Mouse (Mus musculus): ENCODE data around the gene Eftud2. TPM values are rescaled to one million over a fixed set of nuclear protein-coding genes. Genes with fewer than 3 reads are reported as not detected.

Gene Eftud2
- polyA plus RNA-seq, 2 experiments = 95.0 to 137 TPM

DNA sequence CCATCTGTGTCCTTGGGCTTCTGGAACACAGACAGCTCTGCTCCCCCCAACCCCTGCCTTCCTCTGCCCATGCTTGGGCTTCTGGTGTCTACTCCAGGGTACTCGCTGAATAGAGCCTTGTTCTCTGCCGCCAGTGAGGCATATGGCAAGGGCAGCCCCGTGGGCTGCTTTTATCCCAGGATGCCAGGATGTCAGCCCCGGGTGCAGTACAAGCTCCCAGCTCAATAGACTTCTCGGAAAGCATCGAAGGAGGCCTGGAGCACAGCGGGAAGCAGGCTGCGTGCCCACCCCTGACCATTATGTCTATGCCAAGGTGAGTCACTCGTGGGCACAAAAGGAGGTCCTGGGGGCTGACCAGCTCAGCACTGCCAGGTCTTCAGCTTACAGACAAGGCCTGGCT lies 17.6 kb upstream of the Eftud2 start:
- 84% methylated on average over 9 of the region's 9 CpGs for WGBS

DNA sequence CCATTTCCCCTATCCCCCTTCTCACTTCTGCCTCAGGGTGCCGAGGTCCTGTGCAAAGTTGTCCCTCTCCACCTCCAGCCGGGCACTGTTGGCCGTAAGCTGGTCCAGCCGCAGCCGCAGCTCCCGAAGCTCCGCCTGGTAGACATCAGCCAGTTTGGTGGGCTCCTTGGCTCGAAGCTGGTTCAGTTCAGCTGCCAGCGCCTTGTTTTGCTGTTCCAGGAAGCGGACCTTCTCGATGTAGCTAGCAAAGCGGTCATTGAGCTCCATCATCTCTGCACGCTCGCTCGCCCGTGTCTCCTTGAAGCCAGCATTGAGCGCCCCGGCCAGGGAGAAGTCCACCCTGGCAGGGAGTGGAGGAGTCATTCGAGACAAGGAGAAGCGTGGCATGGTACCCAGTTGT lies 15.9 kb upstream of the Eftud2 start:
- Histone ChIP-seq H3K36me3 (ENCODE audit: control insufficient read depth, insufficient read depth, low read length) (no peaks in the 10 kb centered on the region), H3K4me1 (ENCODE audit: control insufficient read depth, insufficient read depth, low read length) (no peaks in the 10 kb centered on the region), H3K4me3 (replicated peaks; ENCODE audit: low read length) (no peak overlapping the region), H3K9me3 (ENCODE audit: control insufficient read depth, low read length) (no peaks in the 10 kb centered on the region), H3K4me2 (replicated peaks; ENCODE audit: low read depth, low read length, severe bottlenecking) (no peak overlapping the region), H3K27me3 (ENCODE audit: control insufficient read depth, insufficient read depth, low read length) (peaks cover 4% of the 10 kb centered on the region; the same call in 1 of the 2 replicates), H3K27ac (replicated peaks; ENCODE audit: low read depth, low read length) (no peak overlapping the region), H3K9ac (ENCODE audit: low read depth, low read length, severe bottlenecking) (no peak overlapping the region)
- 78% methylated on average over 20 of the region's 20 CpGs for WGBS
- TF ChIP-seq POLR2A (IDR thresholded peaks at IDR 0.05; ENCODE audit: borderline replicate concordance, extremely low read depth, insufficient read depth, insufficient read length) = no peak
- no peak for DNase-seq (ENCODE audit: low spot score)
- ATAC-seq (ENCODE audit: low FRiP score, low read depth) = no peak

More for the DNA sequence above, 17.6 kb upstream of the Eftud2 start:
- Histone ChIP-seq H3K27me3 (ENCODE audit: control insufficient read depth, insufficient read depth, low read length) (peaks cover 4% of the 10 kb centered on the region; the same call in 1 of the 2 replicates), H3K27ac (replicated peaks; ENCODE audit: low read depth, low read length) (no peak overlapping the region), H3K4me2 (replicated peaks; ENCODE audit: low read depth, low read length, severe bottlenecking) (no peak overlapping the region), H3K9me3 (ENCODE audit: control insufficient read depth, low read length) (no peaks in the 10 kb centered on the region), H3K9ac (ENCODE audit: low read depth, low read length, severe bottlenecking) (no peak overlapping the region), H3K4me1 (ENCODE audit: control insufficient read depth, insufficient read depth, low read length) (no peaks in the 10 kb centered on the region), H3K4me3 (replicated peaks; ENCODE audit: low read length) (no peak overlapping the region), H3K36me3 (ENCODE audit: control insufficient read depth, insufficient read depth, low read length) (no peaks in the 10 kb centered on the region)
- no peak for ATAC-seq (ENCODE audit: low FRiP score, low read depth)
- no peak for TF ChIP-seq POLR2A (IDR thresholded peaks at IDR 0.05; ENCODE audit: borderline replicate concordance, extremely low read depth, insufficient read depth, insufficient read length)
- DNase-seq (ENCODE audit: low spot score) = no peak

DNA sequence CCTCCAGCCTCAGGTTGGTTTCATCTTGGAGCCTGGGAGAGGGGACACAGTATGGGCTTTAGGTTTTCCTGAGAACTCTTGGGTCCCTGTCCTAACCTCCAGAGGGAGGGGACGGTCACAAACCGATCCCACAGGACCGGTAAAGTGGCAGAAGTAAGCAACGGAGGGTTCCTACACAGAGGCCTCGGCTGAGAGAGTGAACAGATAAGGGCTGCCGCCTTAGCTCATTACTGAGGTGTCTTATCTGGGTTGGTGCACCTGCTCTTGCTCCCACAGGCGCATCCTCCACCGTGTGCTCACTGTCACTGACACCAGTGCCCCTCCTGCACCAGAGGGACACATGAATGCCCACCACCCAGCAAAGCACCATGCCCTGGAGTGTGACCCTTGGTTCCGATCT lies 15.0 kb upstream of the Eftud2 start:
- no peak for DNase-seq (ENCODE audit: low spot score)
- Histone ChIP-seq H3K4me2 (replicated peaks; ENCODE audit: low read depth, low read length, severe bottlenecking) (no peak overlapping the region), H3K4me1 (ENCODE audit: control insufficient read depth, insufficient read depth, low read length) (no peaks in the 10 kb centered on the region), H3K36me3 (ENCODE audit: control insufficient read depth, insufficient read depth, low read length) (no peaks in the 10 kb centered on the region), H3K27ac (replicated peaks; ENCODE audit: low read depth, low read length) (no peak overlapping the region), H3K9ac (ENCODE audit: low read depth, low read length, severe bottlenecking) (no peak overlapping the region), H3K27me3 (ENCODE audit: control insufficient read depth, insufficient read depth, low read length) (peaks cover 4% of the 10 kb centered on the region; the same call in 1 of the 2 replicates), H3K9me3 (ENCODE audit: control insufficient read depth, low read length) (no peaks in the 10 kb centered on the region), H3K4me3 (replicated peaks; ENCODE audit: low read length) (no peak overlapping the region)
- no peak for TF ChIP-seq POLR2A (IDR thresholded peaks at IDR 0.05; ENCODE audit: borderline replicate concordance, extremely low read depth, insufficient read depth, insufficient read length)
- no peak for ATAC-seq (ENCODE audit: low FRiP score, low read depth)
- 70% methylated on average over 9 of the region's 9 CpGs for WGBS

DNA sequence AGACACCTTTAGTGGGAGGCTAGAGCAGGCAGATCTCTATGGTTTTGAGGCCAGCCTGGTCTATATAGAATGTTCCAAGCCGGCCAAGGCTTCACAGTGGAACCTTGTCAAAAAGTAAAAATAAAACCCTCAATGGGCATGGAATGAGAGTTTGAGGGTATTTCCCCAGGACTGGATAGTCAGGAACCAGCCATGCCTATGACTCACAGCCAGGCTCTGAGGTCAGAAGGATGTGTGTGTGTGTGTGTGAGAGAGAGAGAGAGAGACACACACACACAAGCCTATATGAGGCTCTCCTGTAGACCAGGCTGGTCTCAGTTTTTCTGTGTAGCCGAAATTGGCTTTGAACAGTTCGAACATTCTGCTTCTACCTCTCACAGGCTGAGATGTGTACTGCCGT lies 13.9 kb upstream of the Eftud2 start:
- peaks cover 4% of the 10 kb centered on the region; the same call in 1 of the 2 replicates for H3K27me3 ChIP-seq (ENCODE audit: control insufficient read depth, insufficient read depth, low read length)

DNA sequence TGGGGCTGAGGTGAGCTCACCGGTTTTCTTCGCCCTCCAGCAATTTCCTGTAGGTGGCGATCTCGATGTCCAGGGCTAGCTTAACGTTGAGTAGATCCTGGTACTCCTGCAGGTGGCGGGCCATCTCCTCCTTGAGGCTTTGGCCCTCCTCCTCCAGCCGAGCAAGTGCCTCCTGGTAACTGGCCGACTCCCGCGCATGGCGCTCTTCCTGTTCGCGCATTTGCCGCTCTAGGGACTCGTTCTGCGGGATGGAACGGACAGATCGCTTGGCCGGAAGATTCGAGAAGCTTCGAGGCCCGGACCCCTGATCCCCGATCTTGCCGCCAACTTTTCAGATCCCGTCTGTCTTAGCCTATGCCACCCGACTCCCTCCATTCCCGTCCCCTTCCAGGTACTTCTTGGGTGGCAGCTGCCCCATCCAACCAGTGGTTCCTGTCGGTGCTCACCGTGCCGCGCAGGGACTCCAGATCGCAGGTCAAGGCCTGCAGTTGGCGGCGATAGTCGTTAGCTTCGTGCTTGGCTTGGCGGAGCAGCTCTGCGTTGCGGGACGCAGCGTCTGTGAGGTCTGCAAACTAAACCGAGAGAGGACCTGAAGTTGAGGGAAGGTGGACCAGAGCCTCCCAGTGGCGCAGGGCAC lies 12.3 kb upstream of the Eftud2 start:
- Histone ChIP-seq H3K4me2 (replicated peaks; ENCODE audit: low read depth, low read length, severe bottlenecking) (peak overlapping the region; percentile 77), H3K27ac (replicated peaks; ENCODE audit: low read depth, low read length) (no peak overlapping the region), H3K9me3 (ENCODE audit: control insufficient read depth, low read length) (no peaks in the 10 kb centered on the region), H3K36me3 (ENCODE audit: control insufficient read depth, insufficient read depth, low read length) (no peaks in the 10 kb centered on the region), H3K27me3 (ENCODE audit: control insufficient read depth, insufficient read depth, low read length) (peaks cover 4% of the 10 kb centered on the region; the same call in 1 of the 2 replicates), H3K4me3 (replicated peaks; ENCODE audit: low read length) (peak overlapping the region; percentile 45), H3K4me1 (ENCODE audit: control insufficient read depth, insufficient read depth, low read length) (no peaks in the 10 kb centered on the region), H3K9ac (ENCODE audit: low read depth, low read length, severe bottlenecking) (peak overlapping the region; percentile 60)
- peak; percentile 83 for DNase-seq (ENCODE audit: low spot score)
- TF ChIP-seq POLR2A (IDR thresholded peaks at IDR 0.05; ENCODE audit: borderline replicate concordance, extremely low read depth, insufficient read depth, insufficient read length) = no peak
- peak; percentile 89 for ATAC-seq (ENCODE audit: low FRiP score, low read depth)
- 2% methylated on average over 40 of the region's 43 CpGs for WGBS

More for the DNA sequence above, 13.9 kb upstream of the Eftud2 start:
- ATAC-seq (ENCODE audit: low FRiP score, low read depth) (no peak), DNase-seq (ENCODE audit: low spot score) (no peak)
- Histone ChIP-seq H3K36me3 (ENCODE audit: control insufficient read depth, insufficient read depth, low read length) (no peaks in the 10 kb centered on the region), H3K4me2 (replicated peaks; ENCODE audit: low read depth, low read length, severe bottlenecking) (no peak overlapping the region), H3K9me3 (ENCODE audit: control insufficient read depth, low read length) (no peaks in the 10 kb centered on the region), H3K9ac (ENCODE audit: low read depth, low read length, severe bottlenecking) (no peak overlapping the region), H3K4me3 (replicated peaks; ENCODE audit: low read length) (no peak overlapping the region), H3K27ac (replicated peaks; ENCODE audit: low read depth, low read length) (no peak overlapping the region), H3K4me1 (ENCODE audit: control insufficient read depth, insufficient read depth, low read length) (no peaks in the 10 kb centered on the region)
- TF ChIP-seq POLR2A (IDR thresholded peaks at IDR 0.05; ENCODE audit: borderline replicate concordance, extremely low read depth, insufficient read depth, insufficient read length) = no peak
- 81% methylated on average over 4 of the region's 4 CpGs for WGBS

Measured in limb, embryonic 14.5 days (tissue).